Mouse (Mus musculus): ENCODE measurements around the gene Sash3. TPM values are rescaled to one million over a fixed set of nuclear protein-coding genes. Genes with fewer than 3 reads are reported as not detected.

Gene Sash3
- total RNA-seq, 2 experiments from 2014 or later, result 0.51 to 0.55 TPM

GRCm38 (mm10) chrX:48139368-48140285 lies 6.6 kb upstream of the Sash3 start:
- intact Hi-C loops (cut with DNase I; ENCODE audit: low total_unique reads), result no loop called here
- no peak for DNase-seq

- intact Hi-C loops (cut with DNase I; ENCODE audit: low total_unique reads), result no loop called here
- DNase-seq, result no peak
Observed at GRCm38 (mm10) chrX:48140286-48140877, 5.9 kb upstream of the Sash3 start.

DNA sequence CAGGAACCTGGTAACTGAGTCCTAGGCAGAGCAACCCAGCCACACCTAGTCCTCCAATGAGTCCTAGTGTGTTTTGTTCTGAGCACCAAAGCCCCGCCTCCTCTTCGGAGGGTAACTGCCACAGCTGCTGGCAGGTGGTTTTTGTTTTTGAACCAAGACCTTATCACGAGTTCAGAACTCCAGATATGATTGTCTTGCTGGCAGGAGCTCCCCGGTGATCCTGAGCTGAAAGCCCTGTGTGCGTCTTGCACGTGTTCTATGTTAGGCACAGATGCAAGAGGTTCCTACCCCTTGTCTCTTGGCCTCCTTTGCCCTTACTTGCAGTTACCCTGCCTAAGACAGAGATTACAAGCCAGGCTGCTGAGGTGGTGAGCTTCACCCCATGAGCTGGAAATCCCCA lies 4.8 kb upstream of the Sash3 start:
- DNase-seq, result no peak

DNA sequence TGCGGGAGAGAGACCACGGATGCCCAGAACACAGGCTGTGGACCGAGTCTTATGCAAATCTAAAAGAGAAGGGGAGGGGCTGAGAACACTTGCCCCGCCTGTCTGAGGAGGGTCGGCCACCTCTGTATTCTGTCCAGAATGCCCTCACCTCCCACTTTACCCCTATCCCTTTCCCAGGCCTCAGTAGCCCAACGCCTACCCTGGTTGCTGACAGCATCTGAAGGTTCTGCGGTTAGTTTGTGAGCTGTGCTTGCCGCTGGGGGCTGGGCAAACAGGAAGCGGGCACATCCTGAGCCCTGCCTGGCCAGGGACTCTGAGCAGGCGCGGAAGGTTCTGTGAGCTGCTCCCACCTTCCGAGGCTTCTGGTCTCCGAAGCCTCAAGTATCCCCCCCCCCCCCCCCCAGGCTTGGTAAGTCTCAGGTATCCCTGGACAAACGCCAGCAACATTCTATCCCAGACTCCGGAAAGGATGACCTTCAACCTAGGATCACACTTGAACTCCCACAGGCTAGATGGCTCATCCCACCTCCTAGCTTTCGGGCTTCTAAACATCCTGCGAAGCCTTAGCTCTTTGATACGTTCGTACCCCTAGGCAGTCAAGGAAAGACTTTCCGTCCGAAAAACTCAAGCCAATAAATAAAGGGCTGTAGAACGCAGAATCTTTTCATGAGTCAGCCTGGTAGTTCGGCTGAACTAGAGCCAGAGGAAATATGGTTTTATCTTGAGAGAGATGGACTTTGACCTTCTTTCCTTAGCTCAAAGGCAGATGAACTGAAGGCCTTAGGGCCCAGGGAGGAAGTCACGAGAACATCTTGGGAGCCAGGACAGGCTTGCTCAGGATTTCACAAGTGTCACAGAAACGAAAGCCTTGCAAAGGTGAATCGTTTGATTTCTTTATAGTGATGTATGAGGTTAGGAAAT lies 2.6 kb upstream of the Sash3 start:
- no peak for DNase-seq
- intact Hi-C loops (cut with DNase I; ENCODE audit: low total_unique reads), result no loop called here

More for the DNA sequence above, 4.8 kb upstream of the Sash3 start:
- intact Hi-C loops (cut with DNase I; ENCODE audit: low total_unique reads), result no loop called here

- DNase-seq, result no peak
- intact Hi-C loops (cut with DNase I; ENCODE audit: low total_unique reads), result no loop called here
Observed at GRCm38 (mm10) chrX:48147226-48147625, 990 bp downstream of the Sash3 start.

DNA sequence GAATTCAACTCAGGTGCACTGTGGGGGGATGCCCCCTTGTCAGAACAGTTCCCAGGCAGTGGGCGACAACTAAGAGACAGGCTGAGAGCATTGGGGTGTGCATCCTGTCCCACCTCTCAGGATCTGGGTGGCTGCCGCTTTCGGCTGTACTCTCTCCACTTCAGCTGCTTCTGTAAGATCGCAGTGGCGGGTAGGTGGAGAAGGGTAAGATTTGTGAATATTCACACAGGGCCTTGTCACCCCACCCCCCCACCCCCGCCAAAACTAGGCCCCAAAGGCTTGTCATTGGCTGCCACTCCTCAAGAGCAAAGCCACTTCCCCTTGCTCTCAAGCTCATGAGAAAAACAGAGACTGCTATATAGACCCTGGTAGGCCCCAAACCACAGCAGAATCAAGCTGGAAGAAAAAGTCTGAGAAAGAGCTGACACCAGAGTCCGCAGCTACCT lies 1.5 kb downstream of the Sash3 start:
- intact Hi-C loops (cut with DNase I; ENCODE audit: low total_unique reads), result no loop called here
- DNase-seq, result no peak

DNA sequence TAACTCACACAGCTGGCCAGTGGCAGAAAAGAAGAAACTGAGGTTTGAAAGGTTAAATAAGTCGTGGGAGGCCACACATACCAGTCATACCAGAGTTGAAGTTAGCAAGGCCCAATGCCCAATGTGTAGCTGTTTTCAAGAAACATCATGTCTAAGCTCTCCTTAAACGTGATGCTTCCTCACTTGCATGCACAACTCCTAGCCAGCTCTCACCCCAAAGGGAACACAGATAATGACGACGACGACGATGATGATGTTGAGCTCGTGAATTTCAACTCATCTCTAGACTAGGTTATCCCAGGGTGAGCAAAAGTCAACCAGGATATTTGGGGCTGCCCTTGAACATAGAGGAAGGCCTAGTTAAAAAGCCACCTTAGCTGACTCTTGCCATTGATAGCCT lies 5.9 kb downstream of the Sash3 start:
- no peak for DNase-seq
- intact Hi-C loops (cut with DNase I; ENCODE audit: low total_unique reads), result no loop called here

- no peak for DNase-seq
- intact Hi-C loops (cut with DNase I; ENCODE audit: low total_unique reads), result no loop called here
Observed at GRCm38 (mm10) chrX:48153414-48153813, 7.2 kb downstream of the Sash3 start.

DNA sequence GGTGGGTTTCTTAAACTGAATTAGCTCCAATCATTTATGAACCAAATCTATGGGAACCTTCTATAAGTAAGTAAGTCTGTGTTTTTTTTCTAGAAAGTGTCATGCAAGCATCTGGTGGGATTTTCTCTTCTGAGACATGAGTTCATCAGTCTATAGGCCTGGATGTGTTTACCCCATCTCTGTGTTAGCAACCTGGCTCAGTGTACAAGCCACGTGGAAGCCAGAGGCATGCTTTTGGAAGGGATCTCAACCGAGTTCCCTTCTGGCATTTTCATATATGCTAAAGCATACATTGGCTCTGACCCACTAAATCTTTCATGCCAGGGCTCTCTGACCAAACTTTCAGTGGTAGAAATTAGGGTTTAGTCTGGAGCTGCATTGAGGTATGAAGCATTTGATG lies 7.7 kb downstream of the Sash3 start:
- intact Hi-C loops (cut with DNase I; ENCODE audit: low total_unique reads), result no loop called here

DNA sequence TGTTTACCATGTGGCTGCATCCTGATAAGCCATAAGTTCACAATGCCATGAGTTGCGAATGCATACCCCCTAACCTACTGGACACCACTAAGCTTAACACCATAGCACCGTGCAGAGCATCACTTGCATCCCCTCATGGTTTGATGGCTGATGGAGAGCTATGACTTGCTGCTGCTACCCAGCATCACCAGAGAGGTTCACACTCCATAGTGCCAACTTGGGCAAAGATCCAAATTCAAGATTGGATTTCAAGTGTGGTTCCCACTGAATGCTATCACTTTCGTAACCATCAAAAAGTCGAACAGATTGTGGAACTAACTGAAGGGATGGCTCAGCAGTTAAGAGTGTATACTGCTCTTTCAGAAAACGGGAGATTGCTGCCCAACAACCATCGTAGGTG lies 9.3 kb downstream of the Sash3 start:
- no peak for DNase-seq
- intact Hi-C loops (cut with DNase I; ENCODE audit: low total_unique reads), result no loop called here

More for the DNA sequence above, 7.7 kb downstream of the Sash3 start:
- no peak for DNase-seq

GRCm38 (mm10) chrX:48157396-48157795 lies 11.2 kb downstream of the Sash3 start:
- DNase-seq, result no peak
- intact Hi-C loops (cut with DNase I; ENCODE audit: low total_unique reads), result no loop called here

- DNase-seq, result no peak
- intact Hi-C loops (cut with DNase I; ENCODE audit: low total_unique reads), result no loop called here
Observed at GRCm38 (mm10) chrX:48158229-48158919, 12.1 kb downstream of the Sash3 start.

- no peak for DNase-seq
- intact Hi-C loops (cut with DNase I; ENCODE audit: low total_unique reads), result no loop called here
Observed at GRCm38 (mm10) chrX:48169892-48170291, 23.7 kb downstream of the Sash3 start.

GRCm38 (mm10) chrX:48170368-48170767 lies 24.1 kb downstream of the Sash3 start:
- intact Hi-C loops (cut with DNase I; ENCODE audit: low total_unique reads), result no loop called here
- DNase-seq, result no peak

- DNase-seq, result no peak
- intact Hi-C loops (cut with DNase I; ENCODE audit: low total_unique reads), result loop anchor here (10.0 kb wide), 1 partner anchor 83 kb away; no protein-coding TSS in a partner anchor
Observed at GRCm38 (mm10) chrX:48181844-48182243, 35.6 kb downstream of the Sash3 start.

DNA sequence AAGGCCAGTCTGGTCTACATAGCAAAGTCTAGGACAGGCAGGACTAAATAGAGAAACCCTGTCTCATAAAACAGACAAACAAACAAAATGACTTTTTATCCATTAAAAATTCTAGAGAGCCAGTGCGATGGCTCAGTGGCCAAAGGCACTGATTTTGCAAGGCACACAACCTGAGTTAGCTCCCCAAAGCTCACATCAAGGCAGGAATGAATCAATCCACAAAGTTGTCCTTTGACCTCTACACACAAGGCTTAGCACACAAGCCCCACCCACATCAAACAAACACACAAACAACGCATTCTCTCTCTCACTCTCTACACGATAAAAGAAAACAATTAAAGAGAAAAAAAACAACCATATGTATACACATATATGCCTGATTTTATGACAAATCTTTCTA lies 38.5 kb downstream of the Sash3 start:
- intact Hi-C loops (cut with DNase I; ENCODE audit: low total_unique reads), result loop anchor here (10.0 kb wide), 1 partner anchor 80 kb away; no protein-coding TSS in a partner anchor
- no peak for DNase-seq

- no peak for DNase-seq
- intact Hi-C loops (cut with DNase I; ENCODE audit: low total_unique reads), result no loop called here
Observed at GRCm38 (mm10) chrX:48191261-48191660, 45.0 kb downstream of the Sash3 start.

GRCm38 (mm10) chrX:48193235-48194152 lies 47.3 kb downstream of the Sash3 start:
- DNase-seq, result no peak
- intact Hi-C loops (cut with DNase I; ENCODE audit: low total_unique reads), result no loop called here

Data from gastrocnemius, postnatal 14 days (tissue).